Mouse (Mus musculus) spleen, adult 2 months (tissue): ENCODE measurements at regions not wholly inside any gene's neighbourhood (a gene's known extent, or its start where the extent isn't known, plus 50 kb on each side); places are given as distances from the start of the nearest gene placed in this dataset.
A peak's percentile ranks its signal among the peaks of the same experiment; 100 is the strongest.

ENCODE experiments used
- CTCF ChIP-seq: fragments of 200-500 bp; IDR thresholded peaks from 2 replicates; pipeline ENCODE4 v1.5.1; 2011; ENCODE audit warnings: mild to moderate bottlenecking, inconsistent platforms; ENCODE audit not compliant: insufficient read depth, insufficient read length, insufficient replicate concordance; ENCODE audit errors: extremely low read depth
- POLR2A ChIP-seq: fragments of 200-500 bp; IDR thresholded peaks from 2 replicates; pipeline ENCODE4 v1.6.1; 2011; ENCODE audit warnings: low read depth, low read length, inconsistent platforms

GRCm38 (mm10) chrX:12839406-12840159 lies 77.7 kb upstream of the Med14 start:
- peak; percentile 15; the same call in 1 of the 2 replicates for TF ChIP-seq CTCF
- no peak for TF ChIP-seq POLR2A
